Mouse (Mus musculus): Measurements from ENCODE around the gene Pus10.

Pus10 gene

DNA sequence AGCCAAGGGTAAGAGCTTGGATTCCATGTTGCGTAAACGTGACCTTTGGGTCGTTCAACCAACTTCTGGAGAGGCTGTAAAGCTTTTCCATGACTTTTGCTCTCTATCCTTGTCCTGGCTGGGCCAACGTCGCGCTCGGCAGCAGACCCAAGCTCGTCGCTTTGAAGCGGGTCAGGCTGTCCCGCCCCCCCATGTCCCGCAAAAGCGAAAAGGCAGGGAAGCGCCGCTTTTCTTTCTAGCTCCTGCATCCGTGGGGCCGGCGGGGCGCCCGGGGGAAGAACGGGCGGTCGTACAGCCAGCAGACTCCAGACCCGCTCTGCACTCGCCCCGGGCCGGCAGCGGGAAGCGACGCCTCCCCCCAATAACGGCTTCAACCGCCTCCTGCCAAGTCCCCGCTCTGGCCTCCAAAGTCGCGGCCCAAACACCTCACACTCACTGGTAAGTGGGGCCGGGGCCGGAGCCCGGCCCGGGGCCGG, at the start of gene Pus10:
Pus10 (plus strand) TSS at position 364 of the 476 bp plus-strand sequence.
- DNase-seq (ENCODE audit: low spot score), result no peak

DNA sequence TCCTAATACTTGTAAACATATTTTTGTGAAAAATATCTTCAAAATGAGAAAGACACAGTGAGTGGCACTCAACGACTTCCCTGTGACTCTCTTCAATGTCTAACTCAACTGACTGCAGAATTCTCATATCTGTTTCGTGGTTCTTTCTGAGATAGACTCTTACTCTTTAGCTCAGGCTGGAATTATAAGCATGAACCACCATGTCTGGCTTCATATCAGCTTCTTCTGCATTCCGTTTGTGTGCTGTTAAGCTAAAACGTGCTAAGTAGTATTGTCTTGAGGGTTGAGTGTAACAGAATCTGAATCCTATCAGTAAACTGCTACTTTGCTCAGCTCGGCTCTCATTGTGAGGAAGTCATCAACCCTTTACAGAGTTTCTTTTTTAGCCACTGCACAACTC, 46.5 kb upstream of the Pus10 start:
- no peak for DNase-seq (ENCODE audit: low spot score)

DNA sequence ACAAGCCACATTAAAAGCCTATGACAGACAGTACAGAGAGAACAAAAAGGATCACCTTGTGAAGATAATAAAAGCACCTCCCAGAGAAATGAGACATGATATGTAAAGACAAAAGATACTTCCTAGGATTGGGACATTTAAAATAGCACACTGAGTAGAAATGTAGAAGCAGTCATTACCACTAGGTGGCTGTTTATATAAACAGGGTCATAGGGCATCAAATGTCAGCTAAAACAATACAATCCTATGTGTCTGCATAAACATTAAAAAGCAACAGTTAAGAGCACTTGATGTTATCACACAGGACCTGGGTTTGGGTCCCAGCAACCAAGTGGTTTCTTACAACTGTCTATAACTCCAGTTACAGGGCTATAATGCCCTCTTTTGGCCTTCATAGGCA, 34.8 kb upstream of the Pus10 start:
- no peak for DNase-seq (ENCODE audit: low spot score)

DNA sequence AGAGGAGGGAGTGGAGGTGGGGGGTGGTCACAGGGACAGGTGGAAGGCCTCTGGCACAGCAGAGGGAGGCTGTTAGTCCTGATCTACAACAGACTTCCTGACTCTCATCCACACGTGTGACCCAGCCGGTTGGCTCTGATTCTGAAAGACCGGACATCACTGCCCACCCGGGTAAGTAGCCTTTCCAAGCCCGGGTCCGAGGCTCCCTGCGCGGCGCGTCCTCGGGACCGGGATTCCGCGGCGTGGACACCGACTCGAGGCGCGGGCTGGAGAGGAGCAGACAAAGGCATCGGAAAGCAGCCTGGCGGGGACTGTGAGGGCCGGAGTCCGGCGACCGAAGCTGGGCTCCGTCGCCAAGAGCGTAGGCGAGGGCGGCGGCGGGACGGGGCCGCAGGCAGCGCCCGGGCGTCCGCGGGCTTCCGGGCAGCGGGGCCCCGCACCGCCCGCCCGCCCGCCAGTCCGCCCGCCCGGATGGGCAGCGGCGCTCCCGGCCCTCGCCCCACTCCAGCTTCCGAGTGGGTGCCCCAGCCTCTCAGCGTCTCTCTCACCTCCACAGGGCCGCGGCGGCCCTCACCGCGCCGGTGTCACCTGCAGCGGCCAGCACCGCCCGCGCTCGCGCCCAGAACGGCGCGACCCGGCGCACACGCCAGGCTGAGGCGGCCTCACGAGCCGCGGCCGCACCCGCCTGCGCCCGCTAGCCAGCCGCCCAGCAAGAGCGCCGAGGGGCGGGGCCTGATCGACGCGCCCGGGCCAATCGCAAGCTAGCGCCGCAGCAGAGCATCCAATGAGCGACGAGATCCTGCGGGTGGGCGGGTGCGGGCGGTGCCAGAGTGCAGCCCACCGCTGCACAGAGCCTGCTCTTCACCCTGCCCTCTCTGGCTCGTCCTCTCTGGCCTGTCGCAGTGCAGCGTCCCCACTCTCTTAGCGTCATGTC, 32.3 kb upstream of the Pus10 start, which contains the start of gene 0610010F05Rik:
0610010F05Rik (minus strand) TSS at position 695 of the 934 bp plus-strand sequence.
- peak; percentile 20 for DNase-seq (ENCODE audit: low spot score)

DNA sequence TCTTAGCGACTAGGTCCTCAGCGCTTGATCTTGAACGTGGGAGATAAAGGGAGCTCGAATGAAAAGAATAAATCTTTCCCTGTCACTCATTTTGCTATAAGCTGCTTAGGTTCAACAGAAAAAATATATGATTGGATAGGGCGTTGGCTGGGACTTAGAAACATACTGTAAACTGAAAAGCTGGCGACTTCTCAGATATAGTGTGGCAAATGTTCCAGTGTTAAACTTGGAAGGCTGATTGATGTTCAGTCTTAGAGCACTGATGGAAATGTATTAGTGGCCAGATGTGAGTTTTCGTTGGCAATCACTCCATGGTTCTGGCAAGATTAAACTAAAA, 31.6 kb upstream of the Pus10 start:
- DNase-seq (ENCODE audit: low spot score), result no peak

DNA sequence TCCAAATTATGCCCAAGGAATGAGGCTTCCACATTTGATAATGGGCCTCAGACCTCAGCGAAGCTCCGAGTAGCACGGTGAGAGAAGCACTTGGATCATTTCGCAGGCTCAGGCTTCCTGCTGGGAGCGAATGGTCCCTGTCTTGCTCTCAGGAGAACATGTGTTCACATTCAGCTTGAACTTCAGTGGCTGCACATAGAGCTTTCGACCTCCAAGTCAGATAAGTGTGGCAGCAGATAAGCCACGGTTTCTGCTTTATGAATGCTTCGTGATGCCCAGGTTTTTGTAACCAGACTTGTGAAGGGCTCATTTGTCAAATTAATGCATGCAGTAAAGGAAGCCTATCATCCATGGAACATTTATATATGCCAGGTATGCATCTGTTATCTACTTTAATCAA, 30.9 kb upstream of the Pus10 start:
- DNase-seq (ENCODE audit: low spot score), result no peak

DNA sequence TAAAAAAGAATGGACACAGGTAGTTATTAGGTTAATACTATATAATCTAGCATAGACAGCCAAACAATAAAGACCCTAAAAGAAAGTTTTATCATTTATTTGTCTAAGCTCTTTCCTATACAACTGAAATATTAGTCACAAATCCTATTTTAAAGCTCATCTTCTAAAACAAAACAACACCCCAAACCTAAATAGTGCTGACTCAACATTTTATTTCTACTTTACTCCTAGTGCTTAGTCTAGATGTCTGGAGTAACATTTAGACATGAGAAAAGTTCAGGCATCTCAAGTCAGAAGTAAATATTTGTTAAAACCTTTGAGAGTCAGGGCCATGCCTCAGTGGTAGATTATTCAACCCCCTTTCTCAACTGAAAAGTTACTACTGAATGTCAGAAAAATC, 18.0 kb upstream of the Pus10 start:
- DNase-seq (ENCODE audit: low spot score), result no peak

DNA sequence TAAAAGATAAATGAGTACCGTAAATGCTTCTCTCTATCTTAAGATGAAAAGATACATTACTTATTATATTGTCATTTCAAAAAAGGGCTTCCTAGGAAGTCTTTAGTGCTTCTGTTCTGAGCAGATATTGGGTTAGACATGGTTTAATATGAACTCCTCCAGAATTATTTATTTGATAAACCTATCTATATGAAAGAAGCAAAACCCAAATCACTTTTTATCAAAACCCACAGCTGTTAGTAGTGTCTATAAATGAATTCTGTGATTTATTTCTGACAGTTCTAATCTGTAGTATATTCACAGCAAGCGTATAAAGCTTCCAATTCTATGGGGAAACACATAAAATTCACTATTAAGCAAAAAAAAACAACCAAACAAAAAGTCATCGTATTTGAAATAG, 17.6 kb upstream of the Pus10 start:
- DNase-seq (ENCODE audit: low spot score), result no peak

DNA sequence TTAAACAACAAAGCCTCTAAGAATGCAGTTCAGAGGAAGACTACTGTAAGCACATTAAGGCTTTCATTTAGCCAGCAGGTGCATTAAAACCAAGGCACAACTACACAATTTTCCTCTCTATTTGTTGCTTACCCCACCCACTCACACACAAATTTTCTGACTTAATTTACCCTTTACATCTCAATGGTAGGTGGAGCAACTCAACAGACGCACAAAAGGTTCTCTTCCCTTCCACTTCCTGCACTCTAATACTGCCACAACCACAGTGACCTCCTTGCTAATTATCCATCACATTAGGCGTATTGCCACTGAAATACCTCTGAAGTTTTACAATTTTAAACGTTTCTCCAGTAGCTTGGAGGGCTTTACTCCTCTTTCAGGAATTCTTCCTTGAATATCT, 11.8 kb upstream of the Pus10 start:
- DNase-seq (ENCODE audit: low spot score), result no peak

DNA sequence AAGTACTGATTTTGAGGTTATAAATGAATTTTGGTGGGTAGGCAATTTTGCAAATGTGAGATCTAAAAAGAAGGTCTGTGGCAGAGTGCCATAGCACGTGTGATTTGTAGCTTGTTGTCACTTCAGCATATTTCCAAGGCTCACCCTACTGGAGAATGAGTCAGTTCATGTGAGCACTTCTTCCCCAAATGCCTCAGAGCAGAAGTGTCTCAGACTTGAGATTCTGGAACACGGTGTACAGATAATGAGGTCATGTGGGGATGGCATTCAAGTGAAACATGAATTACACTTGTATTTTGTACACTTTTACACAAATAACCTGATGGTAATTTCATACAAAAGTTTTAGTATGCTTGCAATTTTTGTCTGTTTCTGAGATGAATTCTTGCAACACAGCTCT, 7.7 kb upstream of the Pus10 start:
- no peak for DNase-seq (ENCODE audit: low spot score)

DNA sequence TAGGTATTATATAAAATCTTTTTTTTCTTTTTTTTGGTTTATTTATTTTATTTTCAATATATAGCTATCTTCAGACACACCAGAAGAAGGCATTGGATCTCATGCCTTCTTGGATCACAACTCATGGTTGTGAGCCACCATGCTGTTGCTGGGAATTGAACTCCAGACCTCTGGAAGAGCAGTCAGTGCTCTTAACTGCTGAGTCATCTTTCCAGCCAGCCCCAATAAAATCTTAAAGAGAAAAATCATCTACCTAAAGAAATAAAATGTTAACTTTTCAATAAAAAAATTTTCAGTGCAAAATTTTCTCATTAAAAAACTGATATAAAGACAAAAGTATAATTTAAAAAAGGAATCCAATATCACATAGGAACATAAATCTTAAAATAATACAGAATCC, 1.2 kb upstream of the Pus10 start:
- no peak for DNase-seq (ENCODE audit: low spot score)

DNA sequence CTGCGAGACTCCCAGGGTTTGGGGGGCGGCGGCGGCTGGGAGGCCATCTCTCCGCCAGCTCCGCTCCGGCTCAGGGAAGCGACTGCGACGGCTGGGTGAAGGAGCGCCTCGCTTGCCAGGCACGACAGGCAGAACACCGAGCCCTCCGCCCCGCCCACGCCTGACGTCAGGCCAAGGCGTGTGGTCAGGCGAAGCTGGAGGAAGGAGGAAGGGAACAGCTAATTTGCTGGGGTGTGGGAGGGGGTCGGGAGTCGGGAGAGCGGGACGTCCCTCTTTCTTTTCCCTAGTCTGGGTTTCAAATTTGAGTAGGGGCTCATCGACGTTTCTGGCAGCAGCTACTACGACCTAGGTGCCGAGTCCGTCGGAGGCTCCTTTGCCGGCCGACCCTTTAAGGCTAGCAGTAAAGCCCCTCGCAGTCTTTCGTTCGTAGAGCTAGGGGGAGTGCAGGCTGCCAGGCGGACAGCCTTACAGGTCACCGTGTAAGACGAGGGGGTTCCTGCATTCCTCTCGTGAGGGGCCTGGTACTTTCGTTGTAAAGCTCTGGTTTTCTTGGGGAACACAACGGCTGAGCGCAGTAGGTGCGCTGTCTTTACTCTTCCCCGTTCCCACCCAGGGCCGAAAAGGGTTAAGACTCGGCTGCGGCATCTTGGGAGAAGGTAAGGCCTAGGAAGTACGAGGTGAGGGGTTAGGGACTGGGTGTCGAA, 476 bp downstream of the Pus10 start, which contains the start of gene Pex13:
Pex13 (minus strand) TSS at position 162 of the 704 bp plus-strand sequence.
- peak; percentile 73 for DNase-seq (ENCODE audit: low spot score)

DNA sequence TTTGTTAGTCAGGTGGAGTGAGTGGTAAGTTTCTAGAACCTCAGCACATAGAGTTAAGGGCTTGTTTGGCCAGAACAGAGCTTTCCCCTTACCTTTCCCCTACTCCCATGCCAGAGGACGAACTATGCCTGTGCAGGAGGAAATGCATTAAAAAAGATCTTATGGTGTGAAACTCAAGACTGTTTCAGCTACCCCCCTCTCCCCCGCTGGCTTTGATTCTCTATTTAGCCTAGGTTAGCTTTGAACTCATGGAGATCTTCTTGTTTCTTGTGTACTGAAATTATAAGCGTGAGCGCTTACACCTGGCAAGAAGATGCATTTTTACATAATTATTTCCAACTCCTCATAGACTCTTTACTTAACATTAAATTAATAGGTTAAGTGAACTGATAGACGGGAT, 1.1 kb downstream of the Pus10 start:
- DNase-seq (ENCODE audit: low spot score), result no peak

DNA sequence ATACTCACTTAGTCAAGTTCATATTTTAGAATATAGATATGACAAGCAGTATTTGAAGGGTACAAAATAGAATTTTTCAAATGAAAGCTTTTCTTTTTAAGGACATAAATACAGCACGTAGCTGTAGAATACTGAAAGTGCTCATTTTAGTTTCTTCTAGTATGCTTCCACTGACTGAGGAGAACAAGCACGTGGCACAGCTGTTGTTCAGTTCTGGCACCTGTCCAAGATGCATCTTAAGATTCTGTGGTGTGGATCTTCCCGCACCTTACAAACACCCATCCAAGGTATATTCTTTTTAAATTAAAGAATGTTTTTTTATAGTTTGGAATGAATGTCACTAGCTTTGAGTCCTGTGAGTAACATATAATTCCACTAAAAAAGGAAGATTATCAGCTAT, 1.7 kb downstream of the Pus10 start:
- no peak for DNase-seq (ENCODE audit: low spot score)

DNA sequence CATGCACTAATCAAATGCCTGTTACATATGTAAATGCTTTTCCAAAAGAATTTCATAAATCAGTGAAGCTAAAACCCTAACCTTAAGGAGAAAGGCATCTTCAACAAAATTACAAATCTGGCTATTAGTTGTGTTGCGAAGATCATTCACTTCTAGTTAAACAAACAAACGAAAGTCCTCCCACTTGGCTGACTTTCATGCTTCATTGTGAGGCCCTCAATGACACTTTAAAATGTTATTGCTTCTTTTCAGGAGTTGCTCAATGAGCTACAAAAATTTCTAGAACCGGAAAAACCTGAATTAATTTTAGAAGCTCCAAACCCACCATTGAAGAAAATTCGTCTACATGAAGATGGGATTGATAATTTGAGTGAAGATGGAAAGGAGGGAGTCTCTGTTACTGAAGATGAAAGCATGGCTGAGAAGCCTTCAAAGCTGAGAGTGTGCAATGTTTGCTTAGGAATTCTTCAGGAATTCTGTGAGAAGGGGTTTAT, 6.8 kb downstream of the Pus10 start:
- DNase-seq (ENCODE audit: low spot score), result no peak

DNA sequence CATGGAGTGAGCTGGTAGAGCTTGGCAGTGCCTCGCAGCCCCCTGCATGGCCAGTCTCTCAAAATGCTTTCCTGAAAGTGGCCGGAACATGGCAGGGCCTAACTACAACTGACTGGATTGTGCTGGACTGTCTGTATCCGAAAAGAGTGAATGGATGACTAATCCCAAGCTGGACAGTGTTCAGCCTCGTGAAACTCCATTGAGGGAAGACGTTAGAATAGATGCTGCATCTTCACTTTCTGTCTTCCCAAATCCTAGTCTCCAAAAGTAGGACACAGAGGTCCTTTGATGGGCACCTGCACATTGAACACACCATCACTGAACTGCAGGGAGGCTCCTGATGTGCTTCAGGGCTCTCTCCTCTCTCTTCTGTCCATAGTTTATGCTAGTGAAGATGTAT, 10.6 kb downstream of the Pus10 start:
- DNase-seq (ENCODE audit: low spot score), result no peak

DNA sequence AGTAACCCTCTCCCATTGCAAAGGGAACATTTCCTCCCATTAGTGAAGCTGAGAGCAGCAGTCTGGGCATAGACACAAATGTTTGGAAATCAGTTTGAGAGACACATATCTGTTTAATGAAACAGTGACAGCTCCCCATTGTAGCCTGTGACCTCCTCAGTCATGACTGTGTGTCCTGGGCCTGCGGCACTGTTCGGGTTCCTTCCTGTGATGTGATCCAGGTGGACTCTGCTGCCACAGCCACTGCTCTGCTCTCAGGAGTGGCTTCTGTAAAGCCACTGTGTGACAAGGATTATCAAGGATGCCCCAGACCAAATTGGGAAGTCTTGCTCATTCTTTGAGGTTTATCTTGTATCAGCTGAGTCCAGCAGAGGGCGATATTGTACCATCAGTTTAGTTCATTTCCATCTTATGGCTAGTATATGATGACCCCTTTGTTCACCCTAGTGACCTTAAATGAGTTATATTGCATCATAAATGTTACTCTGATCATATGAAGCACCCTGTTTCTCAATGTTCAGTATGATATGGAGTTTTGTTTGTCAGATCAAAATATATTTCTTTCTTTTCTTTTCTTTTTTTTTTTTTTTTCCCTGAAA, 13.7 kb downstream of the Pus10 start:
- no peak for DNase-seq (ENCODE audit: low spot score)

DNA sequence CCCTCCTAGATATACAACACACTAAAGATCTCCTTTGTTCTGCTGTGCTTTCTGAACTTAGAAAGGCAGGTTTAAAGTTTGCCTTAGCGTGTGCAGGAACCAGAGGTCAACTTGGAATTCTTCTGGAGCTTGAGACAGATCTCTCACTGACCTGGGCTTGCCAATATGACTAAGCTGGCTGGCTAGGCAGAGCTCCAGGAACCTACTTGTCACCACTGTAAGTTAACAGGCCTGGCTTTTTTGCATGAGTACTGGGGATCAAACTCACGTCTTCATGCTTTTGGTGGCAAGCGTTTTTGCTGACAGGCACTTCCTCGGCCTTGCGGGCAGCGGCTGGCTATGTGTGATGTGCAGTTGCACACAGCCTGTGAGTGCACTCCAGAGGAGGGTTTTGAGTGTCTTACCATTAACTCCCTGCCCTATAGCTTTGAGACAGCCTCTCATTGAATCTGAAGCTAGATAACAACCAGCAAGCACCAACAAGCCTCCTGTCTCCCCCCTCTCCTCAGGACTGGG, 15.0 kb downstream of the Pus10 start:
- DNase-seq (ENCODE audit: low spot score), result no peak

DNA sequence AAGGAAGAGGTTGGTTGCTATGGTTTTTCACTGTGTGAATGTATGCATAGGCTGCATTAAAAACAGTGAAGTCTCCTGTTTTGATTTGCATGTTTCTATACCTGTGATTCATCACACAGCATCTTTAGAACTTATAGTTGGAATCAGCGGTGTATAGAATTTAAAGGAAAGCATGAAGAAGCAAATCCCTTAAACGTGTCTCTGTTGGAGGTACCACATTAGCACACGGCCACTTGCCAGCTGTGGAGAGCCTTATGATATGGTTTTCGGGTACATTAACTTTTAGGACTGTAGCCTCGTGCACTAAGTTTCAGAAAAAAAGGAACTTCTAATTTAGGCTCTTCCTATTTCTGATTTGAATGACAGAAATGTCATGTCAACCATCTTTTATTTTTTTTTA, 17.1 kb downstream of the Pus10 start:
- no peak for DNase-seq (ENCODE audit: low spot score)

DNA sequence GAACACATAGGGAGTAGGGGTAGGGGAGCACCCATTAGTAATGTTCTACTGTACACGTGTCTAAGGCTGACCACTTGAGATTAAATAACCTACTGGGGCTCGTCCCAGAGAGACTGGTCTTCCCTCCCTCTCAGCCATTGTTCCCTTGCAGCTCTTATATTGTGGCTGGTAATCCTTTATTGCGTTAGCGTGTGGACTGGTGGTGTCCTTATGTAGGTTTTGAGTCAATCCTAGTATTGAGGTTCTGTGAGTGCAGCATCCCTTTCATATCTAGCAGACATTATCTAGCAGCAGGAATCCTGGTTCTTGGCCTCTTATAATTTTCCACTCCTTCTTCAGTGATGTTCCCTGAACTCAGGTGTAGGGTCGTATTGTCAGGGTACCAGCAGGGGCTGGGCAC, 21.2 kb downstream of the Pus10 start:
- no peak for DNase-seq (ENCODE audit: low spot score)

DNA sequence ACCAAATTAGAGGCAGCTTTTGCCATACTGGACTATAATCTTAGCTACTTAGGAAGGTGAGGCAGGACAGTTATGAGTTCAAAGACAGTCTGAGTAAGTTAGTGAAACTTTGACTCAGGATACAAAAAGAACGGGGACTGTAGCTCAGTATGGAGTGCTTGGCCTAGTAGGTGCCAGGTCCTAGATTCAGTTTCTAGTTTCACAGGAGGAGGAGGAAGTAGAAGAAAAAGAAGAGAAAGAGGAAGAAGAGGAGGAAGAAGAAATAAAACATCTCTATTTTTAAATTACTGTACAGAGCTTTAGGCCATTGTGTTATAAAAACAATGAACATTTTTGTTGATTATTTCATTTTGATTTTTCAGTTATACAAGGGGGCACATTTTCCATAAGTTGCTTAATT, 22.6 kb downstream of the Pus10 start:
- DNase-seq (ENCODE audit: low spot score), result no peak

DNA sequence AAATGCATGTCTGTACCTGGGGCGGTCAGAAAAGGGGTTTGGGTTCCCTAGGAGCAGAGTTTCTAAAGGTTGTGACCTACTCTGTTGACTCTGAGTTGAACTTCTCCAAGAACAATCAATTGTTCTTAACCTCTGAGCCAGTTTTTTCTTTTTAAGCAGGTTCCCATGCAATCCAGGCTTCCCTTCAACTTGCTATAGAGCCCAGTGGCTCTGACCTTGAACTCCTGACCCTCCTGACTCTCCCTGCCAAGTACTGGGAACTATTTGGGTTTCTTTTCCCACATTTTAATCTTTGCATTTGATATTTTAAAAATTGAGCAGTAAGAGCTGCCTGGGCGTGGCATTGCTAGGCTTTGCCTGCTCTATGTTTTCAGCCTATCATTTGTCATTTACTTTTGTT, 27.8 kb downstream of the Pus10 start:
- DNase-seq (ENCODE audit: low spot score), result no peak

All from urinary bladder, postnatal 10 days (tissue).